Mouse (Mus musculus) stomach, embryonic 14.5 days (tissue): Measurements from ENCODE around the gene Rasgef1b. TPM values are rescaled to one million over a fixed set of nuclear protein-coding genes. Genes with fewer than 3 reads are reported as not detected.

ENCODE experiments used
- ATAC-seq: fragments of 200-750 bp; cut with Nextera tagmentation; 2 replicates; pipeline ENCODE4 v1.8.0; 2017; ENCODE audit warnings: low read depth, moderate TSS enrichment; ENCODE audit not compliant: insufficient number of reproducible peaks, insufficient read depth, low FRiP score
- H3K27ac ChIP-seq: fragments of 300-500 bp; sonication (generic); 2 replicates; pipeline ENCODE4 v1.5.1; 2014; ENCODE audit warnings: mild to moderate bottlenecking, low read length, moderate library complexity, mixed read lengths
- H3K27me3 ChIP-seq: fragments of 300-500 bp; sonication (generic); 2 replicates; pipeline ENCODE4 v1.6.1; 2014; ENCODE audit warnings: low read length, control low read depth, mixed read lengths; ENCODE audit not compliant: control insufficient read depth, insufficient read depth
- H3K36me3 ChIP-seq: fragments of 300-500 bp; sonication (generic); 2 replicates; pipeline ENCODE4 v1.6.1; 2014; ENCODE audit warnings: mild to moderate bottlenecking, control low read depth, low read length, moderate library complexity, mixed read lengths; ENCODE audit not compliant: control insufficient read depth, insufficient read depth
- H3K4me1 ChIP-seq: fragments of 300-500 bp; sonication (generic); 2 replicates; pipeline ENCODE4 v1.6.1; 2014; ENCODE audit warnings: low read length, control low read depth, mixed read lengths; ENCODE audit not compliant: control insufficient read depth, insufficient read depth
- H3K4me2 ChIP-seq: fragments of 300-500 bp; sonication (generic); replicated peaks from 2 replicates; pipeline ENCODE4 v1.6.1; 2014; ENCODE audit warnings: low read depth, low read length, control low read depth
- H3K4me3 ChIP-seq: fragments of 300-500 bp; sonication (generic); 2 replicates; pipeline ENCODE4 v1.5.1; 2014; ENCODE audit warnings: low read depth, low read length, control low read depth
- H3K9ac ChIP-seq: fragments of 300-500 bp; sonication (generic); replicated peaks from 2 replicates; pipeline ENCODE4 v1.6.1; 2014; ENCODE audit warnings: low read depth, mild to moderate bottlenecking, control low read depth, low read length, moderate library complexity, mixed read lengths
- H3K9me3 ChIP-seq: fragments of 300-500 bp; sonication (generic); 2 replicates; pipeline ENCODE4 v1.6.1; 2016; ENCODE audit warnings: low read depth, low read length, control low read depth; ENCODE audit not compliant: control insufficient read depth
- WGBS: fragments of 180-500 bp; shearing (Covaris S2); extraction: QIAGEN DNeasy Blood & Tissue Kit; methylation state at CpG from one replicate; pipeline ENCODE4 v1.1.7; 2014; 5-methylcytosine and 5-hydroxymethylcytosine counted together
- polyA plus RNA-seq: library from polyadenylated mRNA; unstranded; fragments of >200 nt; fragmentation: Nextera tagmentation; extraction: Ambion mirVana; gene quantifications from 2 replicates; pipeline ENCODE4 v1.2.1, GENCODE M21; 2014

Rasgef1b gene
- polyA plus RNA-seq, 1 experiment from 2014 or later, result 13.9 TPM

DNA sequence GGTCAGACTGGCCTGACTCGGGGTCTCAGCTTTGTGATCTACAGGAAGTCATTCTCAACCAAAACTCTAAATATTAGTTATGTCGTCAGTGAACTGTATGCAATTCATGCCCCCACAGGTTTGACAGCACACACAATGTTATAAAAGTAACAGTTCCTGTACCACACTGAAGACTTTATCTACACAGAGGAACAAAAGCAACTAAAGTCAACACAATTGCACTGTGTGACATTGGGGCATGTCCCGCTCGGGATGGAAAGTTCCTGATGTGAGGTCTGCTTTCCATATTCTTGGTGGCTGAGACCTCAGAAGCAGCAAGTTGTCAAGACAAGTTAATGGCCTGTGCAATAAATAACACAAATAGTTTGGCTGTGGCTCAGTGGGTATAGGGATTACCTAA is 559.0 kb downstream of the Rasgef1b start:
- no peaks in the 10 kb centered on the region for H3K4me1 ChIP-seq
- no peaks in the 10 kb centered on the region for H3K36me3 ChIP-seq
- 53% methylated on average over 4 of the region's 4 CpGs for WGBS
- H3K27me3 ChIP-seq, result no peaks in the 10 kb centered on the region
- peak; percentile 64; the same call in 1 of the 2 replicates for ATAC-seq
- H3K27ac ChIP-seq, result no peak overlapping the region
- H3K4me3 ChIP-seq, result no peak overlapping the region
- H3K4me2 ChIP-seq, result no peak overlapping the region
- no peaks in the 10 kb centered on the region for H3K9me3 ChIP-seq
- no peak overlapping the region for H3K9ac ChIP-seq

DNA sequence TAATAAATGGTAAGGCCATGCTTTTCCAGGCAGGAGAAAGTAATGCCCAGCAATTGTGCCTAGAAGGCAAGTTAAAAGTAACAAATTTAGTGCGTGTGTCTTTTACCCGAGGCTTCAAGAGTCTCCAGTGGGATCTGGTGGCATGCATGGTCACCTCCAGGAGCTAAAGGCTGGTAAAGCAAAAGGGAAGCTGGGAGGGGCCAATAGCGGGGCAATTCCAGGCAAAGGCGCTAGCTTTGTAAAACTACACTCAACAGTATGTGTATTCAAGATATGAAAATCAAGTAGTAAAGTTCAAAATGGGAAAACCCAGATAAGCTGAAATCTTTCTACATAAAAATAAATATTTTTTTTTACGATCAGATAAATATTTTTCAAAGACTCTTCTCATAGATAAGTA is 561.1 kb downstream of the Rasgef1b start:
- peak; percentile 76; the same call in 1 of the 2 replicates for ATAC-seq
- Histone ChIP-seq H3K36me3 (no peaks in the 10 kb centered on the region), H3K27me3 (no peaks in the 10 kb centered on the region), H3K9me3 (no peaks in the 10 kb centered on the region), H3K9ac (no peak overlapping the region), H3K4me3 (no peak overlapping the region), H3K4me2 (no peak overlapping the region), H3K4me1 (no peaks in the 10 kb centered on the region), H3K27ac (no peak overlapping the region)
- WGBS, result 83% methylated on average over 5 of the region's 5 CpGs

Other genes starting within 250 kb of the Rasgef1b start
- 0.30 TPM in 1 of 2 replicates, not detected in the other for gene Vamp9, start 177.2 kb upstream of the Rasgef1b start, polyA plus RNA-seq
- 126 and 147 TPM in 2 replicates for gene Hnrnpd, start 249.9 kb upstream of the Rasgef1b start, polyA plus RNA-seq
- gene 4930524J08Rik, start 250.0 kb upstream of the Rasgef1b start, polyA plus RNA-seq, result 2.4 and 3.7 TPM in 2 replicates